Mouse (Mus musculus) cerebellum, adult 8-10 months (tissue): ENCODE data around the gene Serpinb9c.
"Not testable (repeated sequence)": the region's sequence is repeated elsewhere in the genome, so short reads cannot be mapped to it uniquely, and the experiment has no call there.

Experiments used
- DNase-seq: peaks from one replicate; pipeline ENCODE4 v3.0.0; 2022

The Serpinb9c gene

DNA sequence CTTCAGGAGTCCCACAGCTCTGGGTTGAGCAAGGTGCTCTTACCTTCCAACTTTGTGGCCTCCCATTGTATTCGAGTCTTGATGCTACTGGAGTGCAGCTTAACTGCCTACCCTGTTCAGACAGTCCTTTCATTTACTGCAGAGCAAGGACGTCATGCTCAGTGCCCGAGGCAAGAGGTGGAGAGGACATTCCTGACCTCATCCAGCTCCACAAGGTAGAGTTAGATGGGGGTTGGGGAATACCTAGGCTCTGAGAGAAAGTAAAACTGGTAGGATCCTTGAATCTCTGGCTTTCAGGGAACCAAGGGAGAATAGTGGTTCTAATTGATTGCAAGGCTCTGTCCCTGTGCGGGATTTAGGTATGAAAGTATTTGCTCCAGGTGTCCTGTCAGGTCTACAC, at the start of gene Serpinb9c:
TSS of gene Serpinb9c (minus strand) at position 101 of the 400 bp plus-strand sequence.
- DNase-seq, result no peak

GRCm38 (mm10) chr13:33199740-33200139, 40.2 kb upstream of the Serpinb9c start:
- no peak for DNase-seq

- no peak for DNase-seq
Measured at GRCm38 (mm10) chr13:33192659-33193058, 33.1 kb upstream of the Serpinb9c start, which contains the start of gene Serpinb9d. Gene Serpinb9d (plus strand): TSS chr13:33192959.

- not testable (repeated sequence) for DNase-seq
Measured at GRCm38 (mm10) chr13:33190486-33190885, 30.9 kb upstream of the Serpinb9c start.

DNA sequence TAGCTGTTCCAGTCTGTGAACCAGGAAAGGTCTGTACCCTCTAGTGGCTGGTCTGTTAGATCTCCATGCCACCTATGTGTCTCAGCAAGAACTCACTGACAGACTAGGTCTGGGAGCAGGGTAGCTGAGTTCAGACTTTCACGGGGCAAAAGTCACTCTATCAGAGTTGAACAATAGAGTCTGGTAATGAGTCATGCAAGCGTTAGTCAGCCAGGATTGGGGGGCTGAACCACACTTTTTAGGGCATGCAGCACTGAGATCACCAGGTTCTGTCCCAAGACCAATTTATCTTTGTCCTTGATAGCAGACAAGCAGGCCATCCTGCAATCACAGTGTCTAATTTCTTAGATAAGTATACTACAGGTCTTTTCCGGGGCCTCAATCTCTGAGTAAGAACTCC, 18.1 kb downstream of the Serpinb9c start:
- DNase-seq, result no peak

- no peak for DNase-seq
Measured at GRCm38 (mm10) chr13:33137717-33138116, 21.8 kb downstream of the Serpinb9c start.

- no peak for DNase-seq
Measured at GRCm38 (mm10) chr13:33113054-33113453, 46.5 kb downstream of the Serpinb9c start.

- DNase-seq, result no peak
Measured at GRCm38 (mm10) chr13:33105626-33106025, 53.9 kb downstream of the Serpinb9c start.
